Mouse (Mus musculus) thymus, adult 2 months (tissue): ENCODE measurements at regions not wholly inside any gene's neighbourhood (a gene's known extent, or its start where the extent isn't known, plus 50 kb on each side); places are given as distances from the start of the nearest gene placed in this dataset.

Experiments used
- CTCF ChIP-seq: fragments of 200-500 bp; IDR thresholded peaks from 2 replicates; pipeline ENCODE4 v1.5.1; 2012; ENCODE audit warnings: mild to moderate bottlenecking, control low read depth, low read length, moderate library complexity, borderline replicate concordance; ENCODE audit not compliant: control insufficient read depth, poor library complexity, insufficient read depth; ENCODE audit errors: extremely low read depth
- POLR2A ChIP-seq: fragments of 200-500 bp; IDR thresholded peaks from 2 replicates; pipeline ENCODE4 v1.6.1; 2012; ENCODE audit warnings: mild to moderate bottlenecking, low read length, control low read depth, moderate library complexity; ENCODE audit not compliant: control insufficient read depth, poor library complexity, insufficient read depth; ENCODE audit errors: extremely low read depth

DNA sequence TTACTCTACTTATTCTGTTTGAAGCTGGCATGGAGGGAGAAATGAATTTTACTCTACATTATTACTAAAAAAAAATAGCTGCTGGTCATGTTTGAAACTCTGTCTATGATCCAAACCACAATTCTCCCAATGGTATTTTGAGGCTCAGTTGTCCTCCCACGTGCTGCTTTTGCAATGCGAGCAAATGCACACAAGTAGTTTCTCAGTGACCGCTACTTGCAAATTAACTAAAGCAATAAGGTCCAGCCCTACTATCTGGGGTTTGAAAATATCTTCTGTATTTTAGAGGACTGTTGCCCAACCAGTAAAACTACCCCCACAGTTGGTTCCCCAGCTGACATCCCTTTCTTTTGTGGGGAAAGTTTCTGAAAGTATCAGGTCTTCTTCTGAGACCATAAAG lies 276.0 kb downstream of the Cetn3 start:
- TF ChIP-seq CTCF, result no peak
- TF ChIP-seq POLR2A, result no peak
